Mouse (Mus musculus) brain, embryonic 14.5 days (tissue): Measurements from ENCODE around the gene Sh2d6.

Source experiments
- CTCF ChIP-seq: fragments of 200-500 bp; IDR thresholded peaks from 2 replicates; pipeline ENCODE4 v1.5.1; 2012; ENCODE audit warnings: inconsistent platforms, mild to moderate bottlenecking, moderate library complexity, borderline replicate concordance; ENCODE audit not compliant: insufficient read depth, insufficient read length; ENCODE audit errors: extremely low read depth
- POLR2A ChIP-seq: fragments of 200-500 bp; IDR thresholded peaks from 2 replicates; pipeline ENCODE4 v1.6.1; 2012; ENCODE audit warnings: mild to moderate bottlenecking, inconsistent platforms, borderline replicate concordance; ENCODE audit not compliant: poor library complexity, insufficient read depth, insufficient read length, severe bottlenecking; ENCODE audit errors: extremely low read depth

- TF ChIP-seq POLR2A (no peak), CTCF (no peak)
Observed at GRCm38 (mm10) chr6:72550503-72551100, 29.1 kb upstream of the Sh2d6 start.
